Mouse (Mus musculus) heart, postnatal 0 days (tissue): ENCODE data around the gene Bcl7c.

Experiments used
- CTCF ChIP-seq: IDR thresholded peaks from 2 replicates; pipeline ENCODE4 v1.5.1; 2016; ENCODE audit warnings: antibody characterized with exemption, control low read depth, low read depth
- EP300 ChIP-seq: IDR thresholded peaks from 2 replicates; pipeline ENCODE4 v1.6.1; 2016; ENCODE audit warnings: antibody characterized with exemption, low read depth

DNA sequence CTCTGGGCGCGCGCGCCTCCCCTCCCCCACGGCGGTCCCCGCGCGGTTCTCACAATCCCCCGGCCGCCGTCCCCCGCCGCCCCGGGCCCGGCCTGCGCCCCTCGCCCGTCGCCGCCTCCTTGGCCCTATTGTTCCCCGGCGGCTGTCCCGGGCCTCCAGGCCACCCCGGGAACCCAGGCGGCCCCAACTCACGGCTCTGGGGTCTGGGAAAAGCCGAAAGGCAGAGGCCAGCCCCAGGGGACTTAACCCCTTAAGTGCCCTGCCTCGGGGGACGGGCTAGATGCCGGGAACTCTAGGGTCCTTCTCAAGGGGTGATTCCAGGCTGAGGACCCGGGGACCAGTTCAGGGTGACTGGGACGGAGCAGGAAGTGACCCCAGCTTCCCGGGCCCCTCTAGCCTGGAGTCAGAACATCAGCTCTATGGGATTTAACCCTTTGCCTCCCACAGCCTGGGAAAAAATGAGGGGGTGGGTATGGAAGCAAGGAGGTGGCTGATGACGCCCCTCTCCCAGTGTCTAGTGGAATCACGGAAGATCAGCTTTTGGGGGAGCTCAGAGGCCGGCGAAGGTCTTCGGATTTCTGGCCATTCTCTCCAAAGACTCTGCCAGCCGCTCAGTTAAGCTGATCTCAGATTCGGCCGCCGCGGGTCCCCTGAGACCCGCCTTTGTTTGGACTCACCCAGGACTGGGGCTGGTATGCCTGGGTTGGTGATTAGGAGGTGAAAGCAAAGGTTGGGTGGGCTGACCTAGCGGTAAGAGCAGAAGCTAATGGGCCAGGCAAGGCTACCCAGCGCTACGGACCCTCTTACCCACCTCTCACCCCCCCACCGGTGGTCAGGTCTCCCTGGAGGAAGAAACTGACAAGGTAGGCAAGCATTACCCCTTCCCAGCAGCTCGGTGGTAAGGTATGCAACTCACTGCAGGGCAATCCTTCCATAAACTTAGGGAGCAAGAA lies 93.6 kb downstream of the Bcl7c start, which contains the start of gene Zfp629:
- TF ChIP-seq CTCF (no peak), EP300 (no peak; the same call in 1 of the 2 replicates)
